Mouse (Mus musculus): ENCODE data around the gene Vwa2. TPM values are rescaled to one million over a fixed set of nuclear protein-coding genes. Genes with fewer than 3 reads are reported as not detected.

The Vwa2 gene
- polyA plus RNA-seq, 1 experiment: 0.05 TPM

DNA sequence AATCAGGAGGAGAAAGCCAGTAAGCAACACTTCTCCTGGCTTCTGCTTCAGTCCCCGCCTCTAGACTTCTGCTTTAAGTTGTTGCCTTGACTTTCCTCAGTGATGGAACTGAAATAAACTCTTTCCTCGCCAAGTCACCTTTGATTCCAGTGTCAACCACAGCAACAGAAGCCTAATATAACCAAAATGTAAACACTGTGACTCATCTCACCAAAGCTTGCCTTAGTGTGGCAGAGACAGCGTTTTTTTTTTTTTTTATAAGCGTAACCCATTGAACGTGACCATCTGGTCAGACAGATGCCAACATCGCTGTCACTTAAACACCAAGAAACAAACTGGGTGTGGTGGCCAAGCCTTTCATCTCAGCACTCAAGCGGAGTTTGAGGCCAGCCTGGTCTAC lies 68.2 kb downstream of the Vwa2 start:
- Histone ChIP-seq H3K4me1 (ENCODE audit: control insufficient read depth, insufficient read depth, low read length) (peaks cover 48% of the 10 kb centered on the region), H3K4me3 (replicated peaks; ENCODE audit: insufficient read depth, low read depth, low read length) (no peak overlapping the region), H3K27ac (ENCODE audit: insufficient read depth, low read length) (no peak overlapping the region), H3K27me3 (ENCODE audit: control insufficient read depth, insufficient read depth, low read length) (no peaks in the 10 kb centered on the region)
- WGBS: 69% methylated on average over 7 of the region's 7 CpGs
- no peak for DNase-seq
- no peak for TF ChIP-seq POLR2A (IDR thresholded peaks at IDR 0.05; ENCODE audit: borderline replicate concordance, insufficient read depth, low read length)
- no peak for TF ChIP-seq CTCF (IDR thresholded peaks at IDR 0.05; ENCODE audit: borderline replicate concordance, insufficient read depth, low read depth, low read length)

DNA sequence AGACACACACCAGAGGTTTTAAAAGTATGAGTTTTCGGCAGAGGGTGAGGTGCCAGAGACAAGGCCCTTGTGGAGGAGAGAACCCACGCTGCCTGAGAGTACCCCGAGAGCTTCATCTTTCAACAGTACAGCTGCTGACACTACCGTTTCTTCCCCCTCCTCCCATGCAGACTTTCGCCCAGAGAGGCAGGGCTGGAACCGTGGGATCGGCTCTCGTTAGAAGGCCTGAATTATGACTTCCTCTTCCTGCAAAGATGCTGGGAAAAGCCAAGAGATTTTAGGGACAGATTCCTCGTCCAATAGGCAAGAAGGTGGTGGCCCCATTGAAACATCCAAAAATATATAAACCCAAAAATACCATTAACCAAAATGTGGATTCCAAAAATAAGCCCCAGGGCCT lies 70.2 kb downstream of the Vwa2 start:
- Histone ChIP-seq H3K4me1 (ENCODE audit: control insufficient read depth, insufficient read depth, low read length) (peaks cover 58% of the 10 kb centered on the region), H3K4me3 (replicated peaks; ENCODE audit: insufficient read depth, low read depth, low read length) (no peak overlapping the region), H3K27ac (ENCODE audit: insufficient read depth, low read length) (no peak overlapping the region), H3K27me3 (ENCODE audit: control insufficient read depth, insufficient read depth, low read length) (no peaks in the 10 kb centered on the region)
- DNase-seq: no peak
- 93% methylated on average over 9 of the region's 9 CpGs for WGBS
- TF ChIP-seq CTCF (IDR thresholded peaks at IDR 0.05; ENCODE audit: borderline replicate concordance, insufficient read depth, low read depth, low read length): no peak
- TF ChIP-seq POLR2A (IDR thresholded peaks at IDR 0.05; ENCODE audit: borderline replicate concordance, insufficient read depth, low read length): no peak

DNA sequence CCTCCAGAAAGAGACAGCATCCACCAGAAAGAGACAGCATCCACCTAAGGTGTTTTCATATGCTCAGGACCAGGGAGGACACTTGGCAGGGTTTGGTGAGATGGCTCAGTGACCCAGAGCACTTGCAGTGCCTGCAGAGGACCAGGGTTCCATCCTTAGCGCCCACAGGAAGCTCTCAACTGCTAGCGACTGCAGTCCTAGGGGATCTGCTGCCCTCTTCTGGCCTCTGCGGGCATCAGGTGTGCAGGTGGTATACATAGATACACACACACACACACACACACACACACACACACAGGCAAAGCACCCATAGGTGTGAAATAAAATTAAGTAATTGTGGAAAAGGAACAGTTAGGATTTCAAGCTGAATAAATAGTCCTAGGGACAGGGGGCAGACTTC lies 70.8 kb downstream of the Vwa2 start:
- TF ChIP-seq CTCF (IDR thresholded peaks at IDR 0.05; ENCODE audit: borderline replicate concordance, insufficient read depth, low read depth, low read length) (no peak), POLR2A (IDR thresholded peaks at IDR 0.05; ENCODE audit: borderline replicate concordance, insufficient read depth, low read length) (no peak)
- 98% methylated on average over 3 of the region's 3 CpGs for WGBS
- no peak overlapping the region for H3K4me3 ChIP-seq (replicated peaks; ENCODE audit: insufficient read depth, low read depth, low read length)
- H3K27me3 ChIP-seq (ENCODE audit: control insufficient read depth, insufficient read depth, low read length): no peaks in the 10 kb centered on the region
- no peak for DNase-seq
- peaks cover 60% of the 10 kb centered on the region for H3K4me1 ChIP-seq (ENCODE audit: control insufficient read depth, insufficient read depth, low read length)
- H3K27ac ChIP-seq (ENCODE audit: insufficient read depth, low read length): peak overlapping the region; percentile 88; the same call in 1 of the 2 replicates

DNA sequence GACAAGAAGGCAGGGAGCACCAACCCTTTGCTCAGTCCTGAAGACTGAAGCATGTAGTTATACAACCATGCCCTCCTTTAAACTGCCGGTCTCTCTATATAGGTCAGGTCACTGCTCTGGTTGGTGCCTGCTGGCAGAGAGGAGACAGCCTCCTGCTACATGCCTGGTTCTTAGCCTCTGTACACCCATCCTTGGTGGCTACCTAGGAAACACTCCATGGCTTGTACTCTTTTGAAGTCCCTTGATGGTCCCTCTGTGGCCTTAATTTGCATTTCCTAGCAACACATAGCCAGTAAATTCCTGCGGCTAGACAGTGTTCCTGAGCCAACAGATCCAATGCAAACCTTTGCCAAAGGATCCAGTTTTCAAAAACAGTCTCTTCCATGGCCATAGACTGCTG lies 71.6 kb downstream of the Vwa2 start:
- peaks cover 60% of the 10 kb centered on the region for H3K4me1 ChIP-seq (ENCODE audit: control insufficient read depth, insufficient read depth, low read length)
- peak overlapping the region; percentile 88 for H3K27ac ChIP-seq (ENCODE audit: insufficient read depth, low read length)
- H3K4me3 ChIP-seq (replicated peaks; ENCODE audit: insufficient read depth, low read depth, low read length): no peak overlapping the region
- DNase-seq: peak; percentile 48 to 64
- no peaks in the 10 kb centered on the region for H3K27me3 ChIP-seq (ENCODE audit: control insufficient read depth, insufficient read depth, low read length)
- no peak for TF ChIP-seq CTCF (IDR thresholded peaks at IDR 0.05; ENCODE audit: borderline replicate concordance, insufficient read depth, low read depth, low read length)
- TF ChIP-seq POLR2A (IDR thresholded peaks at IDR 0.05; ENCODE audit: borderline replicate concordance, insufficient read depth, low read length): no peak
- WGBS: 4% methylated on average over 2 of the region's 2 CpGs

DNA sequence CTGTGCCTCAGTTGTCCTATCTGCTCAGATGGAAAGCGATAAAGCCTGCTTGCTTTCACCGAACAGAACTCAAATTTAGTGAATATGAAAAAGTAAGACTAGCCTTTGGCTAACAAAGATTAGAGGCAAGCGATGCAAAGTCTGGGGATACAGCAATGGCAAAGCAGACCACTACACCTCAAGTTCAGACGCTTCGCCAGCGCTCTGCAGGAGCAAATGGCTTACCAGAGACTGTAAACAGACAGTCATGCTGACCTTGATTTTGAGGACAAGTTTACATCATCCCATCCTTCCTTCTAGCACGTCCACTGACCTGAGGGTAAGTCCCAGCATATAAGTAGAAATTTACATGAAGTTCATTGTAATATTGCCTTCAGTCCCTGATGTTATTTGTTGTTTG lies 72.2 kb downstream of the Vwa2 start:
- peak overlapping the region; percentile 88 for H3K27ac ChIP-seq (ENCODE audit: insufficient read depth, low read length)
- 44% methylated on average over 7 of the region's 7 CpGs for WGBS
- no peaks in the 10 kb centered on the region for H3K27me3 ChIP-seq (ENCODE audit: control insufficient read depth, insufficient read depth, low read length)
- H3K4me1 ChIP-seq (ENCODE audit: control insufficient read depth, insufficient read depth, low read length): peaks cover 58% of the 10 kb centered on the region
- DNase-seq: peak in 1 of 2 experiments; percentile 57
- TF ChIP-seq POLR2A (IDR thresholded peaks at IDR 0.05; ENCODE audit: borderline replicate concordance, insufficient read depth, low read length) (no peak), CTCF (IDR thresholded peaks at IDR 0.05; ENCODE audit: borderline replicate concordance, insufficient read depth, low read depth, low read length) (no peak)
- no peak overlapping the region for H3K4me3 ChIP-seq (replicated peaks; ENCODE audit: insufficient read depth, low read depth, low read length)

DNA sequence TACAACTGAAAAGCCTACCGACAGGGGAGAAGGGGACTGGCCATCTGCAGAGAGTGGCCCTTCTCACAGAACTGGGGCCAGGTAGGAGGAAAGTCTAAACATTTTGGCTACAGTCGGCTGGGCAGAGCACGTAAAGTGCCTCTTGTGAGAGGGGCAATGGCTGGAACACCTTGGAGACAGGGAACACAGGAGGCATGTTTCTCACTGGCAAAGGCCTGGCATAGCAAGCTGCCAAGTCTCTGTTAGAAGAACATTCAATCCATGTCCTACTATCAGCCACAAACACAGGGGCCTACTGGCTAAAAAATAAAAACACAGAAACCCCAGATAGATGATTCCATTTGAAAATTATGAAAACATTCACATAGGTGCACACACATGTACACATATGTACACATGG lies 72.7 kb downstream of the Vwa2 start:
- no peaks in the 10 kb centered on the region for H3K27me3 ChIP-seq (ENCODE audit: control insufficient read depth, insufficient read depth, low read length)
- WGBS: 9% methylated on average over 3 of the region's 3 CpGs
- TF ChIP-seq CTCF (IDR thresholded peaks at IDR 0.05; ENCODE audit: borderline replicate concordance, insufficient read depth, low read depth, low read length): no peak
- no peak for TF ChIP-seq POLR2A (IDR thresholded peaks at IDR 0.05; ENCODE audit: borderline replicate concordance, insufficient read depth, low read length)
- peak in 1 of 2 experiments; percentile 54 for DNase-seq
- no peak overlapping the region for H3K4me3 ChIP-seq (replicated peaks; ENCODE audit: insufficient read depth, low read depth, low read length)
- H3K27ac ChIP-seq (ENCODE audit: insufficient read depth, low read length): peak overlapping the region; percentile 61; the same call in 1 of the 2 replicates
- peaks cover 56% of the 10 kb centered on the region for H3K4me1 ChIP-seq (ENCODE audit: control insufficient read depth, insufficient read depth, low read length)

DNA sequence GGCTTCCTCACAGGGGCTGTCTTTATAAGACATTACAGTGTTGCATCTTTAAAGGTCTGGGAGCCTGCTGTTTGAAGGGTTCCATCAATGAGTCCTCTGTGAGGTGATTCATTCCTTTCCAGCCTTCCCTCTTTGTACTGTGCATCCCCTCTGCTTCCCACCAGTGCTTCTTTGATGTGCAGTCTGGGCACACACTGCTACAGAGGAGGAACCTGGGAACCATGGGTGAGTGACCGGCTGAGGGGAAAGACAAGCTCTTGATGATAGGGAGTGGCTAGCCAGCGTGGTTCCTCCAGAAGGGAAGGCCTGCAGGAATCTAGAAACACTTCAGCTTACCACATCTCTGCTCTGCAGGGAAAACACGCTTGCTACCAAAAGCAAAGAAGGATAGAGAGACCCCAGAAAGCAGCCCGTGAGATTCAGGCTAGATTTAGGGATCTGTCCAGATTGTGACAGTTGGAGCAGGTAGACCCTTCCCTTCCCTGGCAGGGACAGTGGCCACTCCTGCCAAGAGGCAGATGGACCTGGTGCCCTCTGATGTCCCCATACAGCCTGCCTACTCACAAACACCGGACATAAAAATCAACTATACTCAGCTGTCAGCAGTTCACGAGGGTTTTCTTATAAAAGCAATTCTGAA lies 74.0 kb downstream of the Vwa2 start:
- no peaks in the 10 kb centered on the region for H3K27me3 ChIP-seq (ENCODE audit: control insufficient read depth, insufficient read depth, low read length)
- peak; percentile 74 to 82 for DNase-seq
- peak overlapping the region; percentile 92 for H3K27ac ChIP-seq (ENCODE audit: insufficient read depth, low read length)
- peaks cover 57% of the 10 kb centered on the region for H3K4me1 ChIP-seq (ENCODE audit: control insufficient read depth, insufficient read depth, low read length)
- 13% methylated on average over 6 of the region's 6 CpGs for whole genome bisulfite sequencing
- no peak overlapping the region for H3K4me3 ChIP-seq (replicated peaks; ENCODE audit: insufficient read depth, low read depth, low read length)
- no peak for TF ChIP-seq CTCF (IDR thresholded peaks at IDR 0.05; ENCODE audit: borderline replicate concordance, insufficient read depth, low read depth, low read length)
- TF ChIP-seq POLR2A (IDR thresholded peaks at IDR 0.05; ENCODE audit: borderline replicate concordance, insufficient read depth, low read length): no peak

DNA sequence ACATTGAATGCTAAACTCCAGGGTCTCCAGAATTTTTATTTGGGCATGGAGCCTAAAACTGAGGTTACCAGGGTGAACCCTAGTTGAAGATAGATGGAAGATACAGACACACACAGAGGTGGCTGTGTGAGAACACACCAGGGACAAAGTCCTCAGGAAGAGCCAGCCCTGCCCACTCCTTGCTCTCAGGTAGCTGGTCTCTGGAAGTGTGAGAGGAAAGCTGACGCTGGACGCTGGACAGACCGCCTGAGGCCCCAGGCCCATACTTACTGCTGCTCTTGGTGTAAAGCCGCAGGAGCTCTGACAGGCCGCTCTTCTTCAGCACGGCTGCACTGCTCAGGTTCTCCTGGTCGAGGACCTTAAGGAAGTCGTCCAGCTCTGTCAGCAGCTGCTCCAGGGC lies 75.8 kb downstream of the Vwa2 start:
- 62% methylated on average over 8 of the region's 8 CpGs for WGBS
- no peaks in the 10 kb centered on the region for H3K27me3 ChIP-seq (ENCODE audit: control insufficient read depth, insufficient read depth, low read length)

More for the DNA sequence above, 75.8 kb downstream of the Vwa2 start:
- DNase-seq: no peak
- TF ChIP-seq CTCF (IDR thresholded peaks at IDR 0.05; ENCODE audit: borderline replicate concordance, insufficient read depth, low read depth, low read length): no peak
- no peak for TF ChIP-seq POLR2A (IDR thresholded peaks at IDR 0.05; ENCODE audit: borderline replicate concordance, insufficient read depth, low read length)
- H3K4me1 ChIP-seq (ENCODE audit: control insufficient read depth, insufficient read depth, low read length): peaks cover 65% of the 10 kb centered on the region
- peak overlapping the region; percentile 42 for H3K27ac ChIP-seq (ENCODE audit: insufficient read depth, low read length)
- H3K4me3 ChIP-seq (replicated peaks; ENCODE audit: insufficient read depth, low read depth, low read length): no peak overlapping the region
